Mouse (Mus musculus) c-Kit-positive CD71-positive TER-119-negative erythroid progenitor cells, embryonic 14.5 days (primary cell): ENCODE measurements around the gene Dnajb3.
A peak's percentile ranks its signal among the peaks of the same experiment; 100 is the strongest.
"Not testable (repeated sequence)": the region's sequence is repeated elsewhere in the genome, so short reads cannot be mapped to it uniquely, and the experiment has no call there.

ENCODE experiments used
- DNase-seq: peaks from one replicate; pipeline ENCODE4 v3.0.0-alpha.2; 2013; ENCODE audit warnings: low read depth

Gene Dnajb3

GRCm38 (mm10) chr1:88215466-88216380 is 10.1 kb upstream of the Dnajb3 start:
- no peak for DNase-seq

GRCm38 (mm10) chr1:88214462-88214952 is 8.9 kb upstream of the Dnajb3 start:
- DNase-seq: no peak

DNA sequence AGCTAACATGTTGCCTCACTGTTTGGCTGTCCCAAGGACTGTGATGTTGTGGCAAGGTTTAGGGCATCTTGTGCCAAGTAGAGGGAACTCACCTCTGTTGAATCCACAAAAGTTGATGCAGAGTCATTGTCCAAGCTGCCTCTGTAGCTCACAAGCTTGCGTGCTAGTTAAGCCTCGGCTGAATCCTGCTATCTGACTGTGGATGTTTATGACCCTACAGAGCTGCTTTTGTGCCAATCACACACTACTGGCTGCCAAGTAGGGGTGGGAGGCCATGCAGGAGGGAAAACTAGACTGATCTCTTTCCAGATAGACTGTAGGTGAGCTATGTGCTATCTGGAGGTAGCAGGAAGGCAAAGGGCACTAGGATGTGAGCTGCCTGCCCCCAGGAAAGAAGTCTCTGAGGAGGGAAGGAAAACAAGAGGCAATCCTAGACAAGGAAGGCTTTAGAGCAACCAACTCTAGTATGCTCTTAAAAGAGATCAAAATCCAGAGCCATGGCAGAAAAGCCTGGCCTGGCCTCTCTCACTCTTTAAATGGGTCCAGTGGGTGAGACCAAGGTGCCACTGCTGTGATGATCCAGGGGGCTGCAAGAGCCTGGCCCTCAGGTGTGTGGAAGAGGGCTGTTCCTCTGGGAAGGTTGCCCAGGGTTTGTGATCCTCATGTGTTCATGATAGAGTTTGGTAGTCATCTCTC is 8.3 kb upstream of the Dnajb3 start:
- no peak for DNase-seq

- no peak for DNase-seq
Observed at GRCm38 (mm10) chr1:88213061-88213460, 7.5 kb upstream of the Dnajb3 start.

GRCm38 (mm10) chr1:88212341-88213045 is 6.9 kb upstream of the Dnajb3 start:
- no peak for DNase-seq

GRCm38 (mm10) chr1:88211812-88212211 is 6.2 kb upstream of the Dnajb3 start, which contains the start of gene Ugt1a1:
Gene Ugt1a1, plus strand, starts transcription at chr1:88211959.
- DNase-seq: no peak

- DNase-seq: peak; percentile 58
Observed at GRCm38 (mm10) chr1:88206843-88207479, 1.4 kb upstream of the Dnajb3 start.

DNA sequence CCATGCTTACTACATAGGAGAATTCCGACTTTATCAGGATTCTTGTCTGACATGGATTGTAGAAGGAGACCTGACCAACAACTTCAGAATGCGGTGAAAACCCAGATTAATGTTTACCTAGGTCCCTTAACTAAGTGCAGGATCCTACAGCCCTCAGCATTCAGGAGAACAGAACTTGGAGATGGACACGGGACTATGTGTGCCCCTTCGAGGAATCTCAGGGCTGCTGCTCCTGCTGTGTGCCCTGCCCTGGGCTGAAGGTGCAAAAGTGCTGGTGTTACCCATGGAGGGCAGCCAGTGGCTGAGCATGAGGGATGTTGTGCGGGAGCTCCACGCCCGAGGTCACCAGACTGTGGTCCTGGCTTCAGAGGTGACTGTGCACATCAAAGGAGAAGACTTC is 5.1 kb downstream of the Dnajb3 start, which contains the start of gene Ugt1a2:
TSS of gene Ugt1a2 (plus strand) at position 146 of the 400 bp plus-strand sequence.
- no peak for DNase-seq

DNA sequence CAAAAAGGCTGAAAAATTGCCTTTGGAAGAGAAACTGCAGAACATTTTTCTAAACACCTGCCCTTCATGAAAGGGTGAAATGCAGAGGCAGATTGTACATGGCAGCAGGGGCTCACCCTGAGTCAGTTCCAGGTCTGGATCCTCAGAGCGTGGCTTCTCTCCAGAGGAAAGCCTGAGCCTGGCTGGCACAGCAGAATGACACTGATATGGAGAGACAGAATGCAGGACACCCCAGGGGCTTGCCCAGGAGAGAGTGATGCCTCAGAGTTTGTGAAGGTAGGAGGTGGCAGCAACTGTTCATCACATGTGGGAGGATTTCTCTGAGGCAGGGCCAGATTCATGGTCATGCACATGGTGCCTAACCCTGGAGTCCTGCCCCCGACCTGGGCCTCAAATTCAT is 5.6 kb downstream of the Dnajb3 start:
- no peak for DNase-seq

GRCm38 (mm10) chr1:88197443-88197842 is 8.1 kb downstream of the Dnajb3 start:
- no peak for DNase-seq

GRCm38 (mm10) chr1:88195687-88196086 is 9.9 kb downstream of the Dnajb3 start:
- DNase-seq: no peak

- DNase-seq: no peak
Observed at GRCm38 (mm10) chr1:88192136-88192535, 13.4 kb downstream of the Dnajb3 start.

- DNase-seq: no peak
Observed at GRCm38 (mm10) chr1:88186325-88186935, 19.2 kb downstream of the Dnajb3 start.

DNA sequence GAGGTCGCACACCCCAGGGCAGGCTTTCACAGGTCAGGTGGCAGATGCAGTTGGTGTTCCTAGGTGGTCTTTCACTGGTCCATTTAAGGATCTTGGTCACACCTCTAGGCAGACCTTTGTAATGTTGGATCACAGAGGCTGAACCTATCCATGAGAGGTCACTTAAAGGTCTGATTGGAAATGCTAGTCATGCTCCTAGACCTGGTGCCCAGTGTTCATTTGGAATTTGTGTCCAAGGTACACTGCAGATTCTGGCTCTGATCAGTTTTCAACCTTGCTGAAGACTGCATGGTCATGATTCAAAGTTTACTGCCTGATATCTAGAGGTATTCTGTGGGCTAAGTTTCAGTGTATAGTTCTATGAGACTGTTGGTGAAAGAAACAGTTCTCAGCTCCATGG is 25.9 kb downstream of the Dnajb3 start:
- no peak for DNase-seq

DNA sequence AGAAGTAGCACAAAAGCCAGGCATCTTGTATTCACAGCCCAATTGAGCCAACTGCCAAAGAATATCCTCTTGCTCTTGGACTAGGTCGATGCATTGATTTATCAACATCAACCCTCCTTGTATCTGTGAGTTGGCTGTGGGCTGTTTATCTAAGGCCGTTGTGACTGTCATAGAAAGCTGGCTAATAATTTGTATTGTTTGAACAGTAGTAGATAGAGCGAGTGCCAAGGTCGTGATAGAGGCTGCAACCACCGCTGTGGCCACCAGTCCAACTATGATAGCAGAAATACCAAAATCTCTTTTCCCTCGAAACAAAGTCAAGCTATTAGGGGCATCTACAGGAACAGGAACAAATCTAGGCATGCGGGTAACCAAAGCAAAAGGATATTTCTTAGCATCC is 33.4 kb downstream of the Dnajb3 start:
- not testable (repeated sequence) for DNase-seq

DNA sequence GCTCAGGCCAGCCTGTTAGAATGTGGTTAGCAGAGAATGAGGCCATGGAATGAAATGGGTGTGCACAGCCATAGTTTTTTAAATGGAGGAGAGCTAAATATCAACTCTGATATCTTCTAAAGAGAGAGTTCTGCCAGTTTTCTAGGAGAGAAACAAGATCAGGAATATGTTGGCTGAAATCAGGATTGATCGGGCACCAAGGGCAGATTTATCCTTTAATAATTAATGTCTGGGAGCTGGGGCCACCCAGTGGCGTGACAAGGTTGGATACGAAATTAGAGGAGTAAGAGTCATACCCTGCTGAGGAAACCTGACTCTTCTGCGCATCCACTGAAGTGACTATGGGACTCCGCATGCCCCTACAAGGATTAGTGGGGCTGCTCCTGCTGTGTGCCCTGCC is 39.9 kb downstream of the Dnajb3 start, which contains the start of gene Ugt1a5:
TSS of gene Ugt1a5 (plus strand) at position 302 of the 400 bp plus-strand sequence.
- no peak for DNase-seq

DNA sequence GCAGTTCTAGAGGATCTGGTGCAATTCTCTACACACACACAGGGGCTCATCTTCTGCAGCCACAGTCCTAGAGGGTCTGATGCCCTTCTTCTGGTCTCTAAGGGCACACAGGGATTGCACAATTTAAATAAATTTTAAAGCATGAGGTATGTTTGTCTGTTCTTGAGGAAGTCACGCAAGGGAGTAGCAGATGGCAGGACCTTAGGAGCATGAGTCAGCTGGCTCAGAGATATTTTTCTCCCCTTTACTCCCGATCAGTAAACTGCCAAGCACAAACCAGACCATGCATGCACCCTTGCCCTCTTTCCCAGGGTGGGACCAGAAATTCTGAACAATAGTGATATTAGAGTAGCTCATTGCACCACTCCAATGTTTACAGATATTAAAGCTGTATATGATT is 47.2 kb downstream of the Dnajb3 start:
- no peak for DNase-seq
